Mouse (Mus musculus) gastrocnemius, adult 2 months (tissue): ENCODE measurements around the gene Pparg. TPM values are rescaled to one million over a fixed set of nuclear protein-coding genes. Genes with fewer than 3 reads are reported as not detected.

ENCODE experiments used
- DNase-seq: peaks from one replicate; pipeline ENCODE4 v3.0.0; 2022
- H3K27ac ChIP-seq: fragments of 200-600 bp; 2 replicates; pipeline ENCODE4 v1.8.1; 2022; ENCODE audit warnings: mild to moderate bottlenecking
- H3K4me3 ChIP-seq: fragments of 200-600 bp; 2 replicates; pipeline ENCODE4 v1.8.1; 2022; ENCODE audit warnings: mild to moderate bottlenecking, moderate library complexity
- CTCF ChIP-seq: fragments of 200-600 bp; IDR thresholded peaks from 2 replicates; pipeline ENCODE4 v1.8.1; 2022; ENCODE audit warnings: antibody characterized with exemption, mild to moderate bottlenecking, moderate library complexity
- intact Hi-C: fragments of 180-260 bp; cut with DNase I; formaldehyde crosslinking; loops from one replicate; pipeline ENCODE4 v1.15.1; 2025
- long read RNA-seq, 2 experiments: library from polyadenylated mRNA; stranded (forward); transcript quantifications; one replicate each; pipeline ENCODE4 v2.0.0; 2021
- total RNA-seq, 2 experiments: library from RNA; stranded (reverse); gene quantifications; 2 replicates each; pipeline ENCODE4 v1.2.3; 2021

Gene Pparg
- 1 to 10 TPM; 1.3 to 4.8 TPM for total RNA-seq
- long read RNA-seq, experiment 1, partial matches to known transcripts, result 0 of 9 reads
- long read RNA-seq, experiment 1, other reads (novel, unspliced or antisense), result 6 of 9 reads
- long read RNA-seq, experiment 2, partial matches to known transcripts, result 0 of 4 reads
- long read RNA-seq, experiment 2, other reads (novel, unspliced or antisense), result 1 of 4 reads

GRCm38 (mm10) chr6:115360776-115361605 lies at the start of gene Pparg:
Gene Pparg, plus strand, starts transcription at chr6:115360951.
- peak; percentile 69 for DNase-seq
- TF ChIP-seq CTCF, result peak; percentile 27; the same call in 1 of the 2 replicates
- intact Hi-C loops, result loop anchor here (10.0 kb wide), 1 partner anchor 184 kb away; the partner anchor contains the start of gene Tsen2
- H3K4me3 ChIP-seq, result peak within 1 kb of the TSS; percentile 85
- H3K27ac ChIP-seq, result peak within 1 kb of the TSS; percentile 83

GRCm38 (mm10) chr6:115312780-115313179 lies 48.0 kb upstream of the Pparg start:
- intact Hi-C loops, result no loop called here
- no peak for DNase-seq
- Histone ChIP-seq H3K27ac (no peak overlapping the region), H3K4me3 (peak overlapping the region; percentile 44)
- no peak for TF ChIP-seq CTCF

GRCm38 (mm10) chr6:115313235-115313738 lies 47.5 kb upstream of the Pparg start:
- Histone ChIP-seq H3K27ac (no peak overlapping the region), H3K4me3 (no peak overlapping the region)
- DNase-seq, result no peak
- TF ChIP-seq CTCF, result no peak
- intact Hi-C loops, result no loop called here

- H3K4me3 ChIP-seq, result no peak overlapping the region
- intact Hi-C loops, result no loop called here
- no peak for TF ChIP-seq CTCF
- no peak overlapping the region for H3K27ac ChIP-seq
- DNase-seq, result no peak
Measured at GRCm38 (mm10) chr6:115313910-115314309, 46.8 kb upstream of the Pparg start.

- intact Hi-C loops, result no loop called here
- DNase-seq, result no peak
- H3K4me3 ChIP-seq, result no peak overlapping the region
- no peak overlapping the region for H3K27ac ChIP-seq
- TF ChIP-seq CTCF, result no peak
Measured at GRCm38 (mm10) chr6:115315770-115316169, 45.0 kb upstream of the Pparg start.

- peak; percentile 47 for DNase-seq
Measured at GRCm38 (mm10) chr6:115316811-115317221, 43.9 kb upstream of the Pparg start.

GRCm38 (mm10) chr6:115318811-115319210 lies 41.9 kb upstream of the Pparg start:
- no peak for DNase-seq
- no peak for TF ChIP-seq CTCF
- Histone ChIP-seq H3K27ac (no peak overlapping the region), H3K4me3 (no peak overlapping the region)
- intact Hi-C loops, result no loop called here

More at GRCm38 (mm10) chr6:115316811-115317221, 43.9 kb upstream of the Pparg start:
- Histone ChIP-seq H3K27ac (no peak overlapping the region), H3K4me3 (no peak overlapping the region)
- intact Hi-C loops, result no loop called here
- no peak for TF ChIP-seq CTCF

GRCm38 (mm10) chr6:115319686-115320085 lies 41.1 kb upstream of the Pparg start:
- intact Hi-C loops, result no loop called here
- no peak overlapping the region for H3K27ac ChIP-seq
- H3K4me3 ChIP-seq, result no peak overlapping the region
- TF ChIP-seq CTCF, result no peak
- DNase-seq, result no peak

GRCm38 (mm10) chr6:115320927-115321714 lies 39.6 kb upstream of the Pparg start:
- TF ChIP-seq CTCF, result no peak
- H3K4me3 ChIP-seq, result no peak overlapping the region
- DNase-seq, result no peak
- no peak overlapping the region for H3K27ac ChIP-seq
- intact Hi-C loops, result no loop called here

- no peak for DNase-seq
- intact Hi-C loops, result no loop called here
- Histone ChIP-seq H3K4me3 (no peak overlapping the region), H3K27ac (no peak overlapping the region)
- no peak for TF ChIP-seq CTCF
Measured at GRCm38 (mm10) chr6:115321883-115322351, 38.8 kb upstream of the Pparg start.

- no peak for DNase-seq
- no peak for TF ChIP-seq CTCF
- intact Hi-C loops, result no loop called here
Measured at GRCm38 (mm10) chr6:115322956-115323355, 37.8 kb upstream of the Pparg start.

GRCm38 (mm10) chr6:115330964-115331363 lies 29.8 kb upstream of the Pparg start:
- intact Hi-C loops, result no loop called here
- no peak for DNase-seq
- Histone ChIP-seq H3K27ac (no peak overlapping the region), H3K4me3 (no peak overlapping the region)
- no peak for TF ChIP-seq CTCF

More at GRCm38 (mm10) chr6:115322956-115323355, 37.8 kb upstream of the Pparg start:
- H3K4me3 ChIP-seq, result no peak overlapping the region
- no peak overlapping the region for H3K27ac ChIP-seq
